Mouse (Mus musculus) G1E (cell line): ENCODE data around the gene Ugt1a10.

Source experiments
- CTCF ChIP-seq: IDR thresholded peaks from 2 replicates; pipeline ENCODE4 v1.5.1; 2012; ENCODE audit warnings: low read depth, low read length, inconsistent platforms, mixed read lengths
- GATA1 ChIP-seq: IDR thresholded peaks from 2 replicates; pipeline ENCODE4 v1.6.1; 2012; ENCODE audit warnings: borderline replicate concordance, low read length, inconsistent platforms, mixed read lengths
- POLR2AphosphoS5 ChIP-seq: IDR thresholded peaks from 2 replicates; pipeline ENCODE4 v1.6.1; 2012; ENCODE audit warnings: low read depth, low read length, inconsistent platforms; ENCODE audit not compliant: insufficient replicate concordance
- TAL1 ChIP-seq: conservative IDR thresholded peaks from 2 replicates; pipeline ENCODE4 v1.6.1; 2012; ENCODE audit warnings: low read depth, low read length, inconsistent platforms, mixed read lengths

DNA sequence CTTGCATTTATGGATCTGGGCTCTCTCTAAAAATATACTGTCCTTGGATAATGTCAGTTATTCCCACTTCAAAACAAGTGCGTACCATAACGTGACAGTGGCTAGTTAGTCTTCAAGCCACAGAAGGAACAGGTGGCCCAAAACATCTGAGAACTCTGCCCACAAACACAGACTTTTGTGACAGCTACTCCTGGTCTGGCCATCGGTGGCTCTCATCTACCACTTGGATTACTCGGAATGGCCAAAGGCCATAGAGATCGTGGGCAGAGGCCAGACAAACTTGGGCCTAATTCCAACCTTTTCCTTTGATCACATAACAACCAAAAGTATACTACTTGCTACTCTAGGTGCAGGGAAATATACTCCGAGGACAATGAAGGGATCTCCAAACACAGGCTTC lies 212.9 kb downstream of the Ugt1a10 start:
- TF ChIP-seq CTCF, result no peak
- TF ChIP-seq GATA1, result no peak
- TF ChIP-seq TAL1, result no peak
- TF ChIP-seq POLR2AphosphoS5, result no peak; the same call in 1 of the 2 replicates
